Mouse (Mus musculus): ENCODE measurements around the gene Tmem106a. TPM values are rescaled to one million over a fixed set of nuclear protein-coding genes. Genes with fewer than 3 reads are reported as not detected.

The Tmem106a gene
- total and polyA plus RNA-seq, 2 experiments from 2014 or later = 5.1 to 5.2 TPM

GRCm38 (mm10) chr11:101552476-101553300, 29.4 kb upstream of the Tmem106a start:
- peak; percentile 99 for DNase-seq (ENCODE audit: low spot score)
- ATAC-seq = peak; percentile 98
- peak overlapping the region; percentile 80 for H3K9ac ChIP-seq (replicated peaks; ENCODE audit: low read length)
- 0 out of 2 replicates have a peak, but pooled peaks cover 5% of the 10 kb centered on the region for H3K36me3 ChIP-seq (ENCODE audit: insufficient read depth, low read length)
- H3K4me2 ChIP-seq (ENCODE audit: low read depth, low read length) = peak overlapping the region; percentile 84
- TF ChIP-seq CTCF (IDR thresholded peaks at IDR 0.05; ENCODE audit: low read depth) = peak; percentile 63
- peaks cover 14% of the 10 kb centered on the region; the same call in 1 of the 2 replicates for H3K4me1 ChIP-seq (ENCODE audit: insufficient read depth, low read length)
- H3K4me3 ChIP-seq (ENCODE audit: low read length) = peak overlapping the region; percentile 85
- peak overlapping the region; percentile 91 for H3K27ac ChIP-seq
- no peaks in the 10 kb centered on the region for H3K9me3 ChIP-seq (ENCODE audit: low read length)
- WGBS = under 1% methylated on average over 37 of the region's 37 CpGs
- H3K27me3 ChIP-seq (ENCODE audit: insufficient read depth, low read length) = no peaks in the 10 kb centered on the region

DNA sequence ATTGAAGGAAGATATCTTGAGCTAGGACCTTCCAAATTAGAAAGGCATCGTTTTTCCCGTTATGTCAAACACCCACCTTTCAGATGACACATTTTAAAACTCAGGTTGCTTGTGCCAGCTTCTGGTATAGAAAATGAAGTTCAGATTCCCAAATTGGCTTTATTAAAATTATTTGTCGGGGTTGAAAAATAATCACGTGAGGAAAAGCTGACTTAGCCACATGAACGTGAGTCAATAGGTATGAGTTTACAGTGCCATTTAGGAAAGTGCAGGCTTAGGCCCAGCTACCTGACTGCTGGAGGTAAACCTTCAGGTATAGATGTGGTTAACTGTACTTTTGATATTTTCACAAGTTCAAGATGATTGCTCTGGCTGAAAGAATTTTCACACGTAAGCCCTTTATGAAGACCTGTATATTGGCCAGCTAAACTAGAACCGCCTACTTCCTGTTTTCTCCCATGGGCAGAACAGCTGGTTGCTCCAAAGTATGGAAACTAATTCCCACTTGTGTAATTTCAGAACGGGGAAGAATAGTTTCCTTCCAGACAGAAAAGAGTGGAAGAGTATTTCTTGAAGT, 28.6 kb upstream of the Tmem106a start:
- DNase-seq (ENCODE audit: low spot score) (peak; percentile 3), ATAC-seq (no peak)
- no peak for TF ChIP-seq CTCF (IDR thresholded peaks at IDR 0.05; ENCODE audit: low read depth)
- H3K4me2 ChIP-seq (ENCODE audit: low read depth, low read length) = peak overlapping the region; percentile 84
- H3K36me3 ChIP-seq (ENCODE audit: insufficient read depth, low read length) = peaks cover 10% of the 10 kb centered on the region; the same call in 1 of the 2 replicates
- no peaks in the 10 kb centered on the region for H3K9me3 ChIP-seq (ENCODE audit: low read length)
- H3K4me3 ChIP-seq (ENCODE audit: low read length) = peak overlapping the region; percentile 85
- 18% methylated on average over 8 of the region's 8 CpGs for WGBS
- H3K27me3 ChIP-seq (ENCODE audit: insufficient read depth, low read length) = no peaks in the 10 kb centered on the region
- H3K9ac ChIP-seq (replicated peaks; ENCODE audit: low read length) = peak overlapping the region; percentile 80
- peak overlapping the region; percentile 91 for H3K27ac ChIP-seq
- H3K4me1 ChIP-seq (ENCODE audit: insufficient read depth, low read length) = peaks cover 14% of the 10 kb centered on the region; the same call in 1 of the 2 replicates

DNA sequence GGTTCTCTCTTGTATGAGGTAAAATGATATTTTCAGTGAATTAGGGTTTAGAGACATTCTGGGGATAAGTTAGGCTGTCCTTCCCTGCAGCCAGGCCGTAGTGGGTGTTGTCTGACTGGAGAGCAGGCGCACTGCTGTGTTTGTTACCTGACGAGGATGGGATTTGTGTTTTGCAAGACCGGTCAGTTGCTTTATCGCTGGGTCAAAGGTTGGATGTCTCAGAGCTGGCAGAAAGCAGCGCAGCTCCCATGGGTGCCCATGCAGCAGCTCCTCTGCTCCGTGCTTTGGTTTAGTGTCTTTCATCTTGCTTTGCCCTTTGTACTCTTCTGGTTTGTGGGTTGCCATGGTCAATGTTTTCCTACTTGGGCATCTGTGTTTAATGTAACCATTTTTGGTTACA, 25.5 kb upstream of the Tmem106a start:
- 93% methylated on average over 7 of the region's 7 CpGs for WGBS
- no peak for ATAC-seq
- Histone ChIP-seq H3K4me1 (ENCODE audit: insufficient read depth, low read length) (peaks cover 14% of the 10 kb centered on the region; the same call in 1 of the 2 replicates), H3K9me3 (ENCODE audit: low read length) (no peaks in the 10 kb centered on the region), H3K9ac (replicated peaks; ENCODE audit: low read length) (no peak overlapping the region), H3K36me3 (ENCODE audit: insufficient read depth, low read length) (peaks cover 34% of the 10 kb centered on the region), H3K4me2 (ENCODE audit: low read depth, low read length) (no peak overlapping the region), H3K27me3 (ENCODE audit: insufficient read depth, low read length) (no peaks in the 10 kb centered on the region), H3K4me3 (ENCODE audit: low read length) (no peak overlapping the region), H3K27ac (no peak overlapping the region)
- DNase-seq (ENCODE audit: low spot score) = no peak
- no peak for TF ChIP-seq CTCF (IDR thresholded peaks at IDR 0.05; ENCODE audit: low read depth)

- Histone ChIP-seq H3K4me2 (ENCODE audit: low read depth, low read length) (no peak overlapping the region), H3K9me3 (ENCODE audit: low read length) (no peaks in the 10 kb centered on the region), H3K4me1 (ENCODE audit: insufficient read depth, low read length) (peaks cover 14% of the 10 kb centered on the region; the same call in 1 of the 2 replicates), H3K27ac (no peak overlapping the region), H3K4me3 (ENCODE audit: low read length) (no peak overlapping the region), H3K27me3 (ENCODE audit: insufficient read depth, low read length) (no peaks in the 10 kb centered on the region), H3K9ac (replicated peaks; ENCODE audit: low read length) (no peak overlapping the region), H3K36me3 (ENCODE audit: insufficient read depth, low read length) (peaks cover 34% of the 10 kb centered on the region)
- ATAC-seq (no peak), DNase-seq (ENCODE audit: low spot score) (no peak)
- WGBS = 48% methylated on average over 2 of the region's 2 CpGs
- TF ChIP-seq CTCF (IDR thresholded peaks at IDR 0.05; ENCODE audit: low read depth) = no peak
These were observed 25.1 kb upstream of the Tmem106a start for GRCm38 (mm10) chr11:101556954-101557353.

DNA sequence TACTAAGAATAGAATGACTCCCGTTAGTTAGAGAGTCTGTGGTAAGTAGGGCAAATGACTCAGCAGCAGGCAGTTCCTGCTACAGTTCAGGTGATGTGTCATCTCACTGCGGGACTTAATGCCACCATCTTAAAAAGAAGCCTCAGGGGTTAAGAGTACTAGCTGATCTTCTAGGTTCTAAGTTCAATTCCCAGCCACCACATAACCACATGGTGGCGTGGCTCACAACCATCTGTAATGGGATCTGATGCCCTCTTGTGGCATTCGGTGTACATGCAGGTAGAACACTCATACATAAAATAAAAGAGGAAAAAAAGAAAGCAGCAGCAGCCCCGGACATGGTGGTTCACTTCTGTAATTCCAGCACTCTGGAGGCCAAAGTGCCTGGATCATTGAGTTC, 19.7 kb upstream of the Tmem106a start:
- no peaks in the 10 kb centered on the region for H3K27me3 ChIP-seq (ENCODE audit: insufficient read depth, low read length)
- no peak overlapping the region for H3K4me3 ChIP-seq (ENCODE audit: low read length)
- no peak overlapping the region for H3K9ac ChIP-seq (replicated peaks; ENCODE audit: low read length)
- ATAC-seq = no peak
- no peaks in the 10 kb centered on the region for H3K9me3 ChIP-seq (ENCODE audit: low read length)
- no peak overlapping the region for H3K27ac ChIP-seq
- H3K4me1 ChIP-seq (ENCODE audit: insufficient read depth, low read length) = no peaks in the 10 kb centered on the region
- 32% methylated on average over 5 of the region's 5 CpGs for WGBS
- peak; percentile 88 for TF ChIP-seq CTCF (IDR thresholded peaks at IDR 0.05; ENCODE audit: low read depth)
- DNase-seq (ENCODE audit: low spot score) = peak; percentile 80
- H3K36me3 ChIP-seq (ENCODE audit: insufficient read depth, low read length) = peaks cover 54% of the 10 kb centered on the region
- H3K4me2 ChIP-seq (ENCODE audit: low read depth, low read length) = no peak overlapping the region

DNA sequence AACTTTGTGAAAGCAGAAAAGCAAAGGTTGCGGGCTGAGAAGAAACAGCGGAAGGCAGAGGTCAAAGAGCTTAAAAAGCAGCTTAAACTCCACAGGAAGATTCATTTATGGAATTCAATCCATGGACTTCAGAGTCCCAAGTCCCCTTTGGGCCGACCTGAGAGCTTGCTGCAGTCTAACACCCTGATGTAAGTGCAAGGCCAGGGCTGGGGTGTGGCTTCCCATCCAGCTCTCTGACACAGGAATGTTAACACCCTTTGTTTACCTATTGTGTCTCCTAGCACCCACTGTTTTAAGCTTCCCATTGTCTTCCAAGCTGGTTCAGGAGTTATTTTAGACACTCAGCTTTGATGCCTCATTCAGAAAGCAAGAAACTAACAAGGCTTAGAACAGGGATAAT, 13.6 kb upstream of the Tmem106a start:
- DNase-seq (ENCODE audit: low spot score) (no peak), ATAC-seq (no peak)
- H3K9ac ChIP-seq (replicated peaks; ENCODE audit: low read length) = no peak overlapping the region
- 91% methylated on average over 3 of the region's 3 CpGs for WGBS
- no peak overlapping the region for H3K4me3 ChIP-seq (ENCODE audit: low read length)
- no peaks in the 10 kb centered on the region for H3K27me3 ChIP-seq (ENCODE audit: insufficient read depth, low read length)
- no peak overlapping the region for H3K27ac ChIP-seq
- no peaks in the 10 kb centered on the region for H3K4me1 ChIP-seq (ENCODE audit: insufficient read depth, low read length)
- no peak for TF ChIP-seq CTCF (IDR thresholded peaks at IDR 0.05; ENCODE audit: low read depth)
- H3K4me2 ChIP-seq (ENCODE audit: low read depth, low read length) = no peak overlapping the region
- H3K9me3 ChIP-seq (ENCODE audit: low read length) = no peaks in the 10 kb centered on the region
- H3K36me3 ChIP-seq (ENCODE audit: insufficient read depth, low read length) = peaks cover 74% of the 10 kb centered on the region
